Mouse (Mus musculus): ENCODE measurements around the gene Clpx. TPM values are rescaled to one million over a fixed set of nuclear protein-coding genes. Genes with fewer than 3 reads are reported as not detected.
"Not testable (repeated sequence)": the region's sequence is repeated elsewhere in the genome, so short reads cannot be mapped to it uniquely, and the experiment has no call there.

Clpx gene
- polyA plus RNA-seq, 1 experiment from 2014 or later: 43.0 TPM

GRCm38 (mm10) chr9:65333958-65334357 is 39.9 kb downstream of the Clpx start:
- WGBS: 88% methylated on average over 5 of the region's 5 CpGs
- no peak for DNase-seq (ENCODE audit: low spot score)
- Histone ChIP-seq H3K27me3 (ENCODE audit: insufficient read depth, poor library complexity, severe bottlenecking) (no peaks in the 10 kb centered on the region), H3K4me1 (no peaks in the 10 kb centered on the region), H3K4me3 (no peak overlapping the region), H3K9me3 (no peaks in the 10 kb centered on the region), H3K36me3 (peaks cover 18% of the 10 kb centered on the region; the same call in 1 of the 2 replicates), H3K27ac (no peak overlapping the region)

GRCm38 (mm10) chr9:65339146-65339545 is 45.1 kb downstream of the Clpx start:
- no peaks in the 10 kb centered on the region for H3K36me3 ChIP-seq
- no peaks in the 10 kb centered on the region for H3K4me1 ChIP-seq
- no peaks in the 10 kb centered on the region for H3K27me3 ChIP-seq (ENCODE audit: insufficient read depth, poor library complexity, severe bottlenecking)
- 0 out of 2 replicates have a peak, but pooled peaks cover 3% of the 10 kb centered on the region for H3K9me3 ChIP-seq
- 74% methylated on average over 4 of the region's 4 CpGs for WGBS
- DNase-seq (ENCODE audit: low spot score): peak; percentile 66
- H3K4me3 ChIP-seq: no peak overlapping the region
- H3K27ac ChIP-seq: no peak overlapping the region

- no peak for DNase-seq (ENCODE audit: low spot score)
- Histone ChIP-seq H3K4me3 (no peak overlapping the region), H3K27ac (no peak overlapping the region), H3K36me3 (no peaks in the 10 kb centered on the region), H3K4me1 (no peaks in the 10 kb centered on the region), H3K9me3 (0 out of 2 replicates have a peak, but pooled peaks cover 3% of the 10 kb centered on the region), H3K27me3 (ENCODE audit: insufficient read depth, poor library complexity, severe bottlenecking) (no peaks in the 10 kb centered on the region)
- WGBS: 86% methylated on average over 2 of the region's 2 CpGs
Observed at GRCm38 (mm10) chr9:65340414-65340813, 46.4 kb downstream of the Clpx start.

- H3K36me3 ChIP-seq; DNase-seq (ENCODE audit: low spot score); H3K27me3 ChIP-seq (ENCODE audit: insufficient read depth, poor library complexity, severe bottlenecking); H3K9me3 ChIP-seq: not testable (repeated sequence)
- H3K27ac ChIP-seq: peak overlapping the region; percentile 96
- peaks cover 13% of the 10 kb centered on the region for H3K4me1 ChIP-seq
- WGBS: 70% methylated on average over 11 of the region's 11 CpGs
- peak overlapping the region; percentile 84 for H3K4me3 ChIP-seq
Observed at GRCm38 (mm10) chr9:65345439-65345838, 51.4 kb downstream of the Clpx start.

GRCm38 (mm10) chr9:65345854-65346475 is 51.9 kb downstream of the Clpx start, which contains the start of gene Pdcd7:
TSS of gene Pdcd7 (plus strand) at chr9:65346104.
- 1% methylated on average over 50 of the region's 59 CpGs for WGBS
- DNase-seq (ENCODE audit: low spot score): peak; percentile 97
- peak within 1 kb of the TSS; percentile 84 for H3K4me3 ChIP-seq

GRCm38 (mm10) chr9:65346476-65347111 is 52.5 kb downstream of the Clpx start:
- WGBS: under 1% methylated on average over 77 of the region's 77 CpGs
- Histone ChIP-seq H3K4me1 (peaks cover 13% of the 10 kb centered on the region), H3K27me3 (ENCODE audit: insufficient read depth, poor library complexity, severe bottlenecking) (no peaks in the 10 kb centered on the region), H3K36me3 (no peaks in the 10 kb centered on the region), H3K9me3 (no peaks in the 10 kb centered on the region), H3K4me3 (peak overlapping the region; percentile 84), H3K27ac (peak overlapping the region; percentile 96)
- DNase-seq (ENCODE audit: low spot score): peak; percentile 83

More at GRCm38 (mm10) chr9:65345854-65346475, 51.9 kb downstream of the Clpx start, which contains the start of gene Pdcd7:
- H3K36me3 ChIP-seq: no peaks in the 10 kb centered on the region
- peak within 1 kb of the TSS; percentile 96 for H3K27ac ChIP-seq
- H3K4me1 ChIP-seq: peaks cover 13% of the 10 kb centered on the region
- no peaks in the 10 kb centered on the region for H3K9me3 ChIP-seq
- no peaks in the 10 kb centered on the region for H3K27me3 ChIP-seq (ENCODE audit: insufficient read depth, poor library complexity, severe bottlenecking)

- WGBS: 35% methylated on average over 8 of the region's 8 CpGs
- peaks cover 13% of the 10 kb centered on the region for H3K4me1 ChIP-seq
- no peaks in the 10 kb centered on the region for H3K36me3 ChIP-seq
- peak overlapping the region; percentile 96 for H3K27ac ChIP-seq
- no peaks in the 10 kb centered on the region for H3K27me3 ChIP-seq (ENCODE audit: insufficient read depth, poor library complexity, severe bottlenecking)
- DNase-seq (ENCODE audit: low spot score): peak; percentile 74
- no peaks in the 10 kb centered on the region for H3K9me3 ChIP-seq
- peak overlapping the region; percentile 84 for H3K4me3 ChIP-seq
Observed at GRCm38 (mm10) chr9:65347112-65347850, 53.2 kb downstream of the Clpx start.

- H3K36me3 ChIP-seq: peaks cover 37% of the 10 kb centered on the region
- peaks cover 5% of the 10 kb centered on the region; the same call in 1 of the 2 replicates for H3K4me1 ChIP-seq
- WGBS: 82% methylated on average over 5 of the region's 5 CpGs
- DNase-seq (ENCODE audit: low spot score): peak; percentile 58
- no peaks in the 10 kb centered on the region for H3K9me3 ChIP-seq
- H3K4me3 ChIP-seq: no peak overlapping the region
- no peaks in the 10 kb centered on the region for H3K27me3 ChIP-seq (ENCODE audit: insufficient read depth, poor library complexity, severe bottlenecking)
- H3K27ac ChIP-seq: no peak overlapping the region
Observed at GRCm38 (mm10) chr9:65353251-65353650, 59.2 kb downstream of the Clpx start.

- H3K36me3 ChIP-seq: peaks cover 69% of the 10 kb centered on the region
- no peaks in the 10 kb centered on the region for H3K27me3 ChIP-seq (ENCODE audit: insufficient read depth, poor library complexity, severe bottlenecking)
- 78% methylated on average over 7 of the region's 7 CpGs for WGBS
- H3K27ac ChIP-seq: no peak overlapping the region
- DNase-seq (ENCODE audit: low spot score): peak; percentile 52
- peaks cover 6% of the 10 kb centered on the region; the same call in 1 of the 2 replicates for H3K4me1 ChIP-seq
- H3K9me3 ChIP-seq: no peaks in the 10 kb centered on the region
- H3K4me3 ChIP-seq: no peak overlapping the region
Observed at GRCm38 (mm10) chr9:65356561-65356960, 62.5 kb downstream of the Clpx start.

GRCm38 (mm10) chr9:65356971-65357370 is 62.9 kb downstream of the Clpx start:
- peak; percentile 16 for DNase-seq (ENCODE audit: low spot score)
- WGBS: 93% methylated on average over 2 of the region's 2 CpGs
- Histone ChIP-seq H3K4me1 (peaks cover 6% of the 10 kb centered on the region; the same call in 1 of the 2 replicates), H3K4me3 (no peak overlapping the region), H3K36me3 (peaks cover 69% of the 10 kb centered on the region), H3K27me3 (ENCODE audit: insufficient read depth, poor library complexity, severe bottlenecking) (no peaks in the 10 kb centered on the region), H3K9me3 (no peaks in the 10 kb centered on the region), H3K27ac (no peak overlapping the region)

GRCm38 (mm10) chr9:65358956-65359480 is 65.0 kb downstream of the Clpx start:
- peaks cover 75% of the 10 kb centered on the region for H3K36me3 ChIP-seq
- WGBS: 76% methylated on average over 1 of the region's 1 CpGs
- H3K9me3 ChIP-seq: no peaks in the 10 kb centered on the region
- peak; percentile 67 for DNase-seq (ENCODE audit: low spot score)
- peaks cover 18% of the 10 kb centered on the region for H3K4me1 ChIP-seq
- no peak overlapping the region for H3K4me3 ChIP-seq
- H3K27ac ChIP-seq: no peak overlapping the region
- no peaks in the 10 kb centered on the region for H3K27me3 ChIP-seq (ENCODE audit: insufficient read depth, poor library complexity, severe bottlenecking)

GRCm38 (mm10) chr9:65360641-65361448 is 66.8 kb downstream of the Clpx start, which contains the start of gene Ubap1l:
TSS of gene Ubap1l (plus strand) at chr9:65361041.
- peaks cover 68% of the 10 kb centered on the region for H3K36me3 ChIP-seq
- peak; percentile 53 for DNase-seq (ENCODE audit: low spot score)

More at GRCm38 (mm10) chr9:65360641-65361448, 66.8 kb downstream of the Clpx start, which contains the start of gene Ubap1l:
- H3K27ac ChIP-seq: no peak within 1 kb of the TSS
- 88% methylated on average over 16 of the region's 16 CpGs for WGBS
- H3K27me3 ChIP-seq (ENCODE audit: insufficient read depth, poor library complexity, severe bottlenecking): no peaks in the 10 kb centered on the region
- peaks cover 23% of the 10 kb centered on the region for H3K4me1 ChIP-seq
- no peaks in the 10 kb centered on the region for H3K9me3 ChIP-seq
- no peak within 1 kb of the TSS for H3K4me3 ChIP-seq

All from heart, embryonic 10.5 days (tissue).